8 mouse cellular contexts compared by ENCODE assay signal in genomic region chr4:120405144-120405805, GRCm38 (mm10). TPM values are rescaled to one million over a fixed set of nuclear protein-coding genes. Genes with fewer than 3 reads are reported as not detected.
DNase-seq lines count a peak whose midpoint lies in the region; ATAC-seq and TF ChIP-seq lines count a peak whose summit lies in the region.

Gene Scmh1, plus strand, starts transcription at chr4:120405281.

- H3K27ac ChIP-seq in layer of hippocampus, adult 2 months: peak within 1 kb of the TSS; percentile 99
- peak within 1 kb of the TSS; percentile 97 for H3K27ac ChIP-seq in lung, embryonic 14.5 days (ENCODE audit: low read depth)
- H3K27ac ChIP-seq in thymus, adult 2 months (ENCODE audit: control insufficient read depth, insufficient read depth, low read length): no peak within 1 kb of the TSS

- intact Hi-C loops in heart, postnatal 36 days (cut with DNase I): loop anchor here (5.0 kb wide), 1 partner anchor 167 kb away; the partner anchor contains the start of gene Ctps

- TF ChIP-seq POLR2A in thymus, adult 2 months (IDR thresholded peaks at IDR 0.05; ENCODE audit: control insufficient read depth, extremely low read depth, insufficient read depth, low read length, poor library complexity): no peak

- no peak; the same call in 1 of the 2 replicates for TF ChIP-seq CTCF in layer of hippocampus, adult 2 months (conservative IDR thresholded peaks at IDR 0.05)
- TF ChIP-seq CTCF in lung, embryonic 14.5 days (IDR thresholded peaks at IDR 0.05; ENCODE audit: low read depth): no peak
- no peak for TF ChIP-seq CTCF in thymus, adult 2 months (IDR thresholded peaks at IDR 0.05; ENCODE audit: borderline replicate concordance, control insufficient read depth, extremely low read depth, insufficient read depth, low read length, poor library complexity)

- H3K4me1 ChIP-seq in lung, embryonic 14.5 days (ENCODE audit: insufficient read depth): 0 out of 2 replicates have a peak, but pooled peaks cover 9% of the 10 kb centered on the region
- H3K4me1 ChIP-seq in thymus, adult 2 months (replicated peaks; ENCODE audit: control insufficient read depth, insufficient read depth, low read length): peaks cover 4% of the 10 kb centered on the region; the same call in 1 of the 2 replicates

- under 1% methylated on average over 72 of the region's 102 CpGs for WGBS in lung, embryonic 14.5 days
- WGBS in thymus, adult 2 months: under 1% methylated on average over 77 of the region's 102 CpGs

- ATAC-seq in lung, embryonic 14.5 days (ENCODE audit: insufficient read depth): peak; percentile 85
- ATAC-seq in neutrophil, adult 5-6 weeks (ENCODE audit: extremely low read depth, insufficient number of reproducible peaks, low FRiP score, poor library complexity, severe bottlenecking): peak; percentile 39; the same call in 1 of the 2 replicates

- H3K36me3 ChIP-seq in lung, embryonic 14.5 days (ENCODE audit: insufficient read depth): no peaks in the 10 kb centered on the region
- H3K36me3 ChIP-seq in thymus, adult 2 months (ENCODE audit: control insufficient read depth, insufficient read depth, low read length): no peaks in the 10 kb centered on the region

- peak; percentile 45 for DNase-seq in MN1 (ENCODE audit: low spot score)
- peak; percentile 57 for DNase-seq in cerebellum, adult 8-10 months
- DNase-seq in forelimb bud, embryonic 11.5 days (ENCODE audit: low read depth, low spot score): peak; percentile 65
- peak; percentile 64 to 81 for DNase-seq in heart, postnatal 36 days
- DNase-seq in layer of hippocampus, adult 2 months (ENCODE audit: low spot score in 2 of 2): peak; percentile 19 to 55
- peak; percentile 90 for DNase-seq in lung, embryonic 14.5 days
- DNase-seq in thymus, adult 2 months: peak; percentile 66

- H3K4me2 ChIP-seq in lung, embryonic 14.5 days: peak within 1 kb of the TSS; percentile 71

- no peaks in the 10 kb centered on the region for H3K9me3 ChIP-seq in lung, embryonic 14.5 days (ENCODE audit: low read depth, low read length)

- peak within 1 kb of the TSS; percentile 97 for H3K9ac ChIP-seq in lung, embryonic 14.5 days

- no peaks in the 10 kb centered on the region for H3K27me3 ChIP-seq in lung, embryonic 14.5 days (ENCODE audit: insufficient read depth, low read length)
- no peaks in the 10 kb centered on the region for H3K27me3 ChIP-seq in thymus, adult 2 months (ENCODE audit: control insufficient read depth, insufficient read depth, low read length)

- H3K4me3 ChIP-seq in layer of hippocampus, adult 2 months: peak within 1 kb of the TSS; percentile 80
- peak within 1 kb of the TSS; percentile 92 for H3K4me3 ChIP-seq in lung, embryonic 14.5 days (ENCODE audit: low read depth, low read length)
- peak within 1 kb of the TSS; percentile 96 for H3K4me3 ChIP-seq in thymus, adult 2 months (ENCODE audit: control insufficient read depth, insufficient read depth, low read length)

RNA-seq across cellular contexts. Expression of gene Scmh1, which starts in this region (rescaled TPM):
- 10 to 100 TPM; 56.4 to 59.8 TPM for total RNA-seq in heart, postnatal 36 days (2021)
- total RNA-seq in layer of hippocampus, adult 2 months (2021): 10 to 100 TPM; 87.9 to 92.3 TPM
- polyA plus RNA-seq in lung, embryonic 14.5 days (2014; fragmentation: Nextera tagmentation; extraction: Ambion mirVana): 43.0 and 48.5 TPM in 2 replicates
- total RNA-seq in neutrophil, adult 5-6 weeks (2017): 10.2 and 15.4 TPM in 2 replicates
- polyA plus RNA-seq in thymus, adult 2 months (2012; rRNA removed): 41.7 and 48.3 TPM in 2 replicates

Comparison
In these comparisons a context has a peak if more than half of its experiments do, and no peak if none do; other contexts are left out.
1. DNase-seq: peak in every context shown above with its lines; median percentile 90 in lung, embryonic 14.5 days; 72 in heart, postnatal 36 days; 66 in thymus, adult 2 months; 65 in forelimb bud, embryonic 11.5 days; 57 in cerebellum, adult 8-10 months; 45 in MN1; 37 in layer of hippocampus, adult 2 months.